Mouse (Mus musculus): ENCODE results near the gene Copz2. TPM values are rescaled to one million over a fixed set of nuclear protein-coding genes. Genes with fewer than 3 reads are reported as not detected.

The Copz2 gene
- polyA plus RNA-seq, 1 experiment = 29.0 TPM

DNA sequence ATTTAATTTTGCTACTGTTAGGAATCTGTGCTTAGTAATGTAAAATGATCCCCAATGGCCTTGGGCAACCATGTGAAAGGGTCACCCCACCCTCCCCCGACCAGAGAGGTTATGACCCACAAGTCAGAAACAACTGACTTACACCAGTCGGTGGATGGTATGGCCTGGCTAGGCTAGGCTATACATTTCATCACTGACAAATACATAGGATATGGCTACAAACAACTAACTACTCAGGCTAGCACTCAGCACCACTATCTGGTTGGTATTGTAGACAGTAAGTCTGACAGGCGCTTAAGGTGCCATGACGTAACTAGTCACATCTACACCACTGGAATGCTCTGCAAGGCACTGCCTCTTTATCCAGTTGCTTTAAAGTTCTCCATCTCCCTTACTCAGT lies 36.2 kb upstream of the Copz2 start:
- Histone ChIP-seq H3K79me2 (ENCODE audit: control insufficient read depth, insufficient read depth) (peaks cover 14% of the 10 kb centered on the region), H3K4me3 (ENCODE audit: insufficient read depth, poor library complexity, severe bottlenecking) (no peak overlapping the region), H3K27me3 (ENCODE audit: control insufficient read depth, insufficient read depth, insufficient read length) (no peaks in the 10 kb centered on the region), H3K36me3 (ENCODE audit: control insufficient read depth, insufficient read depth) (peaks cover 78% of the 10 kb centered on the region), H3K79me3 (ENCODE audit: low read depth) (peaks cover 2% of the 10 kb centered on the region), H3ac (ENCODE audit: control insufficient read depth, insufficient read length, low read depth) (no peak overlapping the region)
- TF ChIP-seq CEBPB (IDR thresholded peaks at IDR 0.05; ENCODE audit: low read depth) (no peak), FOSL1 (IDR thresholded peaks at IDR 0.05; ENCODE audit: insufficient read depth, low read length, poor library complexity, severe bottlenecking) (no peak), USF1 (IDR thresholded peaks at IDR 0.05; ENCODE audit: low read depth) (no peak), MYOG (IDR thresholded peaks at IDR 0.05; ENCODE audit: control insufficient read depth, extremely low read depth, insufficient read length) (no peak), MAX (IDR thresholded peaks at IDR 0.05) (no peak), MYOD1 (IDR thresholded peaks at IDR 0.05; ENCODE audit: control insufficient read depth, insufficient read length, low read depth) (no peak), CTCF (IDR thresholded peaks at IDR 0.05; ENCODE audit: control insufficient read depth, insufficient read depth, insufficient read length) (no peak)

DNA sequence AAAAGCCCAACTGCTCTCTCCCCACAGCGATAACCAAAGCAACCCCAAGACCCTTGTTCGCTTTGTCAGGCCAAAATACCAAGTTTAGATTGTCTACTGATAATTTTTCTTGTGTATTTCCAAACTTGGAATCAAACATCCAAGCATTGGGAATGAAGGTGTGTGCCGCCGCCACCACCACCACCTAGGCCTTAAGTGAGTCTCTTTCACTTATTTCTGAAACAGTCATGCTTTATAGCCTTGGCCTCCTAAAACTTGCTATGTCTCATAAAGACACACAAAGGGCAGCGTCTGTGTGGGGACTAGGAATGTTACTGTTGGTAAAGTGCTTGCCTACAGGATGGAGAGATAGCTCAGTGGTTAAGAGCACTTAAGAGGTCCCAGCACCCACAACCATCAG lies 35.8 kb upstream of the Copz2 start:
- Histone ChIP-seq H3K79me2 (ENCODE audit: control insufficient read depth, insufficient read depth) (peaks cover 19% of the 10 kb centered on the region), H3K79me3 (ENCODE audit: low read depth) (peaks cover 4% of the 10 kb centered on the region), H3K27me3 (ENCODE audit: control insufficient read depth, insufficient read depth, insufficient read length) (no peaks in the 10 kb centered on the region), H3K36me3 (ENCODE audit: control insufficient read depth, insufficient read depth) (peaks cover 78% of the 10 kb centered on the region), H3ac (ENCODE audit: control insufficient read depth, insufficient read length, low read depth) (no peak overlapping the region), H3K4me3 (ENCODE audit: insufficient read depth, poor library complexity, severe bottlenecking) (no peak overlapping the region)
- no peak for TF ChIP-seq FOSL1 (IDR thresholded peaks at IDR 0.05; ENCODE audit: insufficient read depth, low read length, poor library complexity, severe bottlenecking)
- TF ChIP-seq MYOD1 (IDR thresholded peaks at IDR 0.05; ENCODE audit: control insufficient read depth, insufficient read length, low read depth) = no peak
- no peak for TF ChIP-seq MAX (IDR thresholded peaks at IDR 0.05)
- TF ChIP-seq USF1 (IDR thresholded peaks at IDR 0.05; ENCODE audit: low read depth) = no peak
- no peak for TF ChIP-seq CTCF (IDR thresholded peaks at IDR 0.05; ENCODE audit: control insufficient read depth, insufficient read depth, insufficient read length)
- no peak for TF ChIP-seq MYOG (IDR thresholded peaks at IDR 0.05; ENCODE audit: control insufficient read depth, extremely low read depth, insufficient read length)
- TF ChIP-seq CEBPB (IDR thresholded peaks at IDR 0.05; ENCODE audit: low read depth) = no peak

GRCm38 (mm10) chr11:96814443-96814842 lies 35.2 kb upstream of the Copz2 start:
- peaks cover 78% of the 10 kb centered on the region for H3K36me3 ChIP-seq (ENCODE audit: control insufficient read depth, insufficient read depth)
- TF ChIP-seq CTCF (IDR thresholded peaks at IDR 0.05; ENCODE audit: control insufficient read depth, insufficient read depth, insufficient read length) (no peak), MAX (IDR thresholded peaks at IDR 0.05) (no peak), MYOD1 (IDR thresholded peaks at IDR 0.05; ENCODE audit: control insufficient read depth, insufficient read length, low read depth) (no peak), MYOG (IDR thresholded peaks at IDR 0.05; ENCODE audit: control insufficient read depth, extremely low read depth, insufficient read length) (no peak), USF1 (IDR thresholded peaks at IDR 0.05; ENCODE audit: low read depth) (no peak)

GRCm38 (mm10) chr11:96815895-96816294 lies 33.8 kb upstream of the Copz2 start:
- peaks cover 15% of the 10 kb centered on the region for H3K79me3 ChIP-seq (ENCODE audit: low read depth)
- peaks cover 80% of the 10 kb centered on the region for H3K36me3 ChIP-seq (ENCODE audit: control insufficient read depth, insufficient read depth)
- H3K79me2 ChIP-seq (ENCODE audit: control insufficient read depth, insufficient read depth) = peaks cover 37% of the 10 kb centered on the region
- no peak overlapping the region for H3K4me3 ChIP-seq (ENCODE audit: insufficient read depth, poor library complexity, severe bottlenecking)
- TF ChIP-seq CEBPB (IDR thresholded peaks at IDR 0.05; ENCODE audit: low read depth) = no peak
- TF ChIP-seq MYOG (IDR thresholded peaks at IDR 0.05; ENCODE audit: control insufficient read depth, extremely low read depth, insufficient read length) = no peak
- no peak for TF ChIP-seq MAX (IDR thresholded peaks at IDR 0.05)
- TF ChIP-seq FOSL1 (IDR thresholded peaks at IDR 0.05; ENCODE audit: insufficient read depth, low read length, poor library complexity, severe bottlenecking) = no peak
- TF ChIP-seq USF1 (IDR thresholded peaks at IDR 0.05; ENCODE audit: low read depth) = no peak
- no peak for TF ChIP-seq MYOD1 (IDR thresholded peaks at IDR 0.05; ENCODE audit: control insufficient read depth, insufficient read length, low read depth)
- no peak for TF ChIP-seq CTCF (IDR thresholded peaks at IDR 0.05; ENCODE audit: control insufficient read depth, insufficient read depth, insufficient read length)
- H3ac ChIP-seq (ENCODE audit: control insufficient read depth, insufficient read length, low read depth) = no peak overlapping the region
- no peaks in the 10 kb centered on the region for H3K27me3 ChIP-seq (ENCODE audit: control insufficient read depth, insufficient read depth, insufficient read length)

More at GRCm38 (mm10) chr11:96814443-96814842, 35.2 kb upstream of the Copz2 start:
- Histone ChIP-seq H3ac (ENCODE audit: control insufficient read depth, insufficient read length, low read depth) (no peak overlapping the region), H3K4me3 (ENCODE audit: insufficient read depth, poor library complexity, severe bottlenecking) (no peak overlapping the region), H3K79me3 (ENCODE audit: low read depth) (peaks cover 7% of the 10 kb centered on the region), H3K79me2 (ENCODE audit: control insufficient read depth, insufficient read depth) (peaks cover 22% of the 10 kb centered on the region), H3K27me3 (ENCODE audit: control insufficient read depth, insufficient read depth, insufficient read length) (no peaks in the 10 kb centered on the region)

DNA sequence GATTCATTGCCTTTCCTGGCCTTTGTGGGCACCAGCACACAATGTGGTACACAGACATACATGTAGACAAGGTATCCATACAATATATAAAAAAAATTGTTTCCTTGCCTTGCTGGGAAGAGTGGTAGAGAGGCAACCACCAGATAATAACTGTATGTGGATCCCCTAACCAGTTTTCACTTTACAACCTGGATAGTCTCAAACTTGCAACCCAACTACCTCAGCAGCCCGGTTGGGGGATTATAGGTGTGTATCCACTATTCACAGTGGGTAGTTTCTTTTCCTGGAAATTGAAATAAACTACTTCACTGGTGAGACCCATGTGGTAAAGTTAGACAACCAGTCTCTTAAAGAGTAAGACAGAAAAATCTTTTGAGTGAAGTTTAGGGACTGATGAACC lies 33.2 kb upstream of the Copz2 start:
- H3K36me3 ChIP-seq (ENCODE audit: control insufficient read depth, insufficient read depth) = peaks cover 82% of the 10 kb centered on the region

GRCm38 (mm10) chr11:96816979-96817378 lies 32.7 kb upstream of the Copz2 start:
- H3K27me3 ChIP-seq (ENCODE audit: control insufficient read depth, insufficient read depth, insufficient read length) = no peaks in the 10 kb centered on the region

More for the DNA sequence above, 33.2 kb upstream of the Copz2 start:
- peaks cover 43% of the 10 kb centered on the region for H3K79me2 ChIP-seq (ENCODE audit: control insufficient read depth, insufficient read depth)
- peaks cover 21% of the 10 kb centered on the region for H3K79me3 ChIP-seq (ENCODE audit: low read depth)
- H3ac ChIP-seq (ENCODE audit: control insufficient read depth, insufficient read length, low read depth) = no peak overlapping the region
- no peaks in the 10 kb centered on the region for H3K27me3 ChIP-seq (ENCODE audit: control insufficient read depth, insufficient read depth, insufficient read length)
- H3K4me3 ChIP-seq (ENCODE audit: insufficient read depth, poor library complexity, severe bottlenecking) = no peak overlapping the region
- TF ChIP-seq CEBPB (IDR thresholded peaks at IDR 0.05; ENCODE audit: low read depth) (no peak), MAX (IDR thresholded peaks at IDR 0.05) (no peak), FOSL1 (IDR thresholded peaks at IDR 0.05; ENCODE audit: insufficient read depth, low read length, poor library complexity, severe bottlenecking) (no peak), MYOD1 (IDR thresholded peaks at IDR 0.05; ENCODE audit: control insufficient read depth, insufficient read length, low read depth) (no peak), CTCF (IDR thresholded peaks at IDR 0.05; ENCODE audit: control insufficient read depth, insufficient read depth, insufficient read length) (no peak), USF1 (IDR thresholded peaks at IDR 0.05; ENCODE audit: low read depth) (no peak), MYOG (IDR thresholded peaks at IDR 0.05; ENCODE audit: control insufficient read depth, extremely low read depth, insufficient read length) (no peak)

More at GRCm38 (mm10) chr11:96816979-96817378, 32.7 kb upstream of the Copz2 start:
- H3K4me3 ChIP-seq (ENCODE audit: insufficient read depth, poor library complexity, severe bottlenecking) = no peak overlapping the region
- H3K36me3 ChIP-seq (ENCODE audit: control insufficient read depth, insufficient read depth) = peaks cover 83% of the 10 kb centered on the region
- H3ac ChIP-seq (ENCODE audit: control insufficient read depth, insufficient read length, low read depth) = no peak overlapping the region
- peaks cover 48% of the 10 kb centered on the region for H3K79me2 ChIP-seq (ENCODE audit: control insufficient read depth, insufficient read depth)
- peaks cover 26% of the 10 kb centered on the region for H3K79me3 ChIP-seq (ENCODE audit: low read depth)
- TF ChIP-seq USF1 (IDR thresholded peaks at IDR 0.05; ENCODE audit: low read depth) (no peak), MYOD1 (IDR thresholded peaks at IDR 0.05; ENCODE audit: control insufficient read depth, insufficient read length, low read depth) (no peak), MAX (IDR thresholded peaks at IDR 0.05) (no peak), MYOG (IDR thresholded peaks at IDR 0.05; ENCODE audit: control insufficient read depth, extremely low read depth, insufficient read length) (no peak), CEBPB (IDR thresholded peaks at IDR 0.05; ENCODE audit: low read depth) (no peak), CTCF (IDR thresholded peaks at IDR 0.05; ENCODE audit: control insufficient read depth, insufficient read depth, insufficient read length) (no peak)
